Mouse (Mus musculus) kidney, postnatal 25 days (tissue): ENCODE measurements around the gene Ube2h.

Experiments
- DNase-seq, 2 experiments: peaks; one replicate each; pipeline ENCODE4 v3.0.0; 2021; ENCODE audit warnings: mixed read lengths in 2 of 2

Ube2h gene

DNA sequence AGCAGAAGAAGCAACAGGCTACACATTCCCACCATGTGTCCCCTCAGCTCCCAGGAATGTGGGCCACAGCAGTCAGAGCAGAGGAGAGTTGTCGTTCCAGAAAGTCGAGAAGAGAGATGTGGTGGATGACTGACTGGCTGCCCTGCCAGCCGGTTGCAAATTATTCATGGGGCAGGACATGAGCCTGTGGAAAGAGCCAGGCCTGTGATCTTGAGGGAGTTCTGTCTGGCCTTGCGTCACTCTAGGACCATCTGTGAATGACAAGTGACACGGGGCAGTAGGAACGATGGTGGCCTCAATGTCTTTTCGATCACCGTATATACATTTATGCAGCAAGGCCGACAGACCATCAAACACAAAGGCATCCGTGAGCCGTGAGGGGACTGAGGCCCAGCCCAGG, 108.7 kb downstream of the Ube2h start:
- no peak for DNase-seq

DNA sequence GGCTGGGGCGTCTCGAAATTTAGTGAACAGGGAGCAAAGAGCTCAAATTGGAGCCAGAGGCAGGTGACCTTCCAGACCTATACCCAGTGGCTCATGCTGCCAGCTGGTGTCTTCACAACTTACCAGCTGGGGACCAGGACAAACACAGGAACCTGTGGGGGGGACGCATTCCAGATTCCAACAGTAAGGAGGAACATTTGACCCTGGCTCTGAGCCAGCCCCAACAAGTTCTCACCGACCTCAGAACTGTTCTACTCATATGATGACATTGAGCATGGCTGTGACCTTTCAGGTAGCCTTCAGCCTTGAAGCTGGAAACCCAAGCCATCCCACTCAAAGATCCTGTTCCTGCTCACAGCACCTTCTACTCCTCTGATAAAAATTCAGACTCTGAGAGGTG, 120.7 kb downstream of the Ube2h start:
- DNase-seq: no peak

GRCm38 (mm10) chr6:30182038-30182437, 122.3 kb downstream of the Ube2h start:
- no peak for DNase-seq

DNA sequence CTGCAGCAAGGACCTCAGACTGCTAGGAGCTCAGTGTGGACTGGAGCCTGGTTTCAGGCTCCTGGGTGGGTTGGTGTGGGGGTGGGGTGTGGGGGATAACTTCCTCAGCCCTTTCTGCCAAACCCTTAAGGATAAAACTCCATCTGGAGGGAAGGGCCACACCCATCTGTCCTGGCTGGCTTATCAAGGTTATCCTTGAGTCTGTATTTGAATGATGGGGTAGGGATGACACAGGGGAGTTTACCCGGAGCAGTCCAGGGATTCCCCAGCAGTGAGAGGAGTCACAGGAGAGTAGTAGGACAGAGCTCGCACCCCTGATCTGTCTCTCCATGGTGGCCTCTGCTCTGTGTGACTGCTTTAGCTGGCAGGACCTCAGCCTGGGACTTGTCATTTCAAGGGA, 124.0 kb downstream of the Ube2h start:
- DNase-seq: no peak

DNA sequence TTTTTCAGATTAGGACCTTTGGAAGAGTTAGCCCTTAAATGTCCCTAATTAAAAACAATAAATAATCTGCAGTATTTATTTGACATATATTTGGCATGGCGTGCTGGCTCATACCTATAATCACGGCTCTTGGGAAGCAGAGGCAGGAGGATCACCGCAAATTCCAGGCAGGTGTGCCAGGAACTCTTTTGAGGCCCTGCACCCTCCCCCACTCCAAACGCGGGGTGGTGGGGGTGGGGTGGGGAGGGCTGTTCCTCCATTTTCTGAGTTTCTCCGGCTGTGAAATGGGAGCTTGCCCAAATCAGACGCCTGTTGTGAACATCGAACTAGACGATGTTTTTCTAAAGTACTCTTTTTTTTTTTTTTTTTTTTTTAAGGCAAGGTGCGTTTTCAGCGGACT, 125.3 kb downstream of the Ube2h start:
- DNase-seq: no peak

DNA sequence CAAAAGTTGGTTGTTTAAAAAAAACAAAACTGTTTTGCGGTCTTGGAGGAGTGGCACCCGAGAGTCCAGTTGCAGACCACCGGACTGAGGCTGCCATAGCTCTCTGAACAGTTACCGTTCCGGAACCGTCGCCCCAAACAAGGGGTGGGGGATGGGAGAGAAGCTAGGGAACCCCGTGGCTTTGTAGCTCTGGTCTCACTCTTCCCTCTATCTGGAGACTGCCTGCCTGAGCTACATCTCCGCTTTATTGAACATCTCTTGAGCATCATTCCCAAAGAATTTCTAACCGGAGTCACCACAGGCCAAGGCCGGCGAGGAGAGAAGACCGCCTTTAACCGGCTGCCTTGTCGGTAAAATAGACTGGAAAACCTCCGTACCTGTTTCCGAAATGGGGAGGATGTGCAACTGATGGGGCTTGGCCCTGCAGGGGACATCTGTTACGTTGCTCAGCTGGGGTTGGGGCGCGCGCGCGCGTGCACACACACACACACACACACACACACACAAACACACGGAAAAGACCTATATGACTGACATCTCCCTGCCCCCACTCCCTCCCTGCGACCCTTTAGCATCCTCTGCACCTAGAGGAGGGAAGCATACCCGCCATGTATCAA, 126.2 kb downstream of the Ube2h start:
- DNase-seq: no peak

DNA sequence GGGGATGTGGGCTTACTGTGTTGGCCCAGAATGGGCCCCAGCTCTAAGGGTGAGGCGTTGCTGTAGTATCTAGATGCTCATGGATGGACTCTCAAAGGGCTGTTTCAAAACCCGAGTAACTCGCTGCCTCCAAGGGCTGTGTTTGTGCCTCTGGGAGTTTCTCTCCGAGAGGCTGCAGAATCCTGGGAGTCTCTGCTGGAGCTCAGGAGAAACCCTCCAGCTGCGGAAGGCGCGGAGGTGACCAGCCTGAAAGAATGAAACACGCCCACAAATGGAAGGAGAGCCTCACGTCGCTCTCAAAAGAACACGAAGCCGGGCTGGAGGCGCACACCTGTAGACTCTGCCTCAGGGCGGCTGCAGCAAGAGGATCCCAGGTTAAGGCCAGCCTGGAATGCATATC, 127.0 kb downstream of the Ube2h start:
- no peak for DNase-seq

- no peak for DNase-seq
These were observed 127.8 kb downstream of the Ube2h start for GRCm38 (mm10) chr6:30176496-30176895.

GRCm38 (mm10) chr6:30175918-30176421, 128.4 kb downstream of the Ube2h start:
- no peak for DNase-seq

GRCm38 (mm10) chr6:30175225-30175917, 129.0 kb downstream of the Ube2h start:
- DNase-seq: no peak

GRCm38 (mm10) chr6:30174461-30175224, 129.7 kb downstream of the Ube2h start:
- no peak for DNase-seq

DNA sequence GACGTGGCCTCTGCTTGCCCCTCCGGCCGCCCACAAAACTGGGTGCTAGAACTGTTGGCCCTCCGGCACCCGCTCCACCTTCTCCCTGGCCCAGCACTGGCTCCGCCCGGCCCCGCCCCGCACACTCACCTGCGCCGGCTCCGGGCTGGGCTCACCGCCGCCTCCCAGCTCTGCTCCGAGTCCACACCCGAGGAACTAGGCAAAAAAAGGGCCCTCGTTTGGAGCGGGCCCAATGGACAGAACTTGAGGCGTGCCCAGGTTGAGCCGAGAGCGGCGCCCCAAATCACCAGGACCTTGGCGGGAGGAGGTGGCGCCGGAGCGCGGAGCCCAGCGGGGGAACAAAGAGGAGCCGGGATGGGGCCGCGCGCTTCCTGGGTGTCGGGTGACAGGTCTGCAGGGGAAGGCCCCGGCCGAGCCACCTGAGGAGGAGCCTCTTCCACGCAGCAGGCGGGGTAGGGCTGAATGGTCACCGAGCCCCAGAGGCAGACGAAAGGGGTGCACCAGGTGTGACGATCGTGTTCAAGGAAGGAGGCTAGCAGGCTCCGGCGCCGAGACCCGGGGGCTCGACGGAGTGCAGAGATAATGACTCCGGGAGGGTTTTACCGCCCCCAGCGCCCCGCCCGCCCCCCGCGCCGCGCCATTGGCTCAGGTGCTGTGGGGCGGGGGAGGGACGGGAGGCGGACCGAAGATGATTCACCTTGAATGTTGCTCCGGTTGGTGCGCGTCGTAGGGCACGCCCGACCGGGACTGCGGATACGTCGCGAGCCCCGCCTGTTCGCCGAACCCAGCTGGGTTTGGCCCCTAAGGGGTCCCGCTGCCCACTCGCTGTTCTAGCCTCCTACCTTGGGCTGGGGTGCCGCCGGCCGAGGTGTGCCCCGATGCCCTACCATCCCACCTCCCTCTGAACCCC, 130.5 kb downstream of the Ube2h start:
- DNase-seq: peak; percentile 51 to 75

DNA sequence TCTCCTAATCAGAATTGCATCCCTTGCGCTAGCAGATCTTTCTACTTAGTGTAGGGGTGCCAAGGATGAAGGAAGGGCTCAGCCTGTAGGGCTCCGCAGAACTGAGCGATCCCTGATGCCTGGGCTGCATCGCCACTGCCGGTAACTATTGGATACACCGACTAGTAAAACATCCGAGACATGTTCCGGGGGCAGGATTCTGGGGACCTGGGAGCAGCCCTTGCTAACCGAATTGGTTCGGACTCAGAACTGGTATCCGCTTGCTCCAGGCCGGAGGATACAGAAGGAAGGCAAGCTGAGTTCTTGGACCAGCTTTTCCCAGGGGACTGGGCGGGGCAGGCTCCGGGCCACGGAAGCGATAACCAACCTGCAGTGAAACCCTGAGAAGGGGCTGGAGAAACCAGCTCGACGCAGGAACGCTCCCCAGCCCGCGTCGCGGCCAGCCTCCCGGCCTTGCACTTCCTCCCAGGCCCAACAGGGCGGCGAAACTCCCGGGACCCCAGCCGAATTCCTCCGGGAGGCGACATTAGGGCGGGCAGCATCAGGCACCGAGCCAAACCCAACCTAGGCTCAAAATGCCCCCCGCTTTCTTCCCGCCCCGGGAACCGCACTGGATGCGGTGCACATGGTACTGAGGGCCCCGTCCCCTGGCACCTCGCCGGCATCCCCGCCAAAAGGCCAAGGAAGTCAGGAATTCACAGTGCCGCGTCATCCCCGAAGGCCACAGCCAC, 131.4 kb downstream of the Ube2h start:
- peak in 1 of 2 experiments; percentile 14 for DNase-seq

DNA sequence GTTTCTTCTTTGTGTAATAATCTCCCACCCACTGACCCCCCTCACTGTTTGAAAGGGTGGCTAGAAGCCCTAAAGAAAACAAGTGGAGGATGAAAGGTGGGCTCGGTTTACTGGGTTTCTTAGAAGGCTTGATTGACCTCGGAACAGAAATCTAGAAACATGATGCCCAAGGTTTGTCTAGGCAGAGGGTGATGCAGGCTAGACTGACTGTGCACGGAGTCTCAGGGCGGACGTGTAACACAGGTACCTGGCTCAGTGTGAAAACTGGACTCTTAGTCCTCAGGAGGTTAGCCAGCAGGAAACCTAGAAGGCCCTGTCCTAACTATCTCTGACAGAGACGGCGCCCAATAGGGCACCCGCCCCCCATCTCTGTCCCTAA, 131.9 kb downstream of the Ube2h start:
- no peak for DNase-seq

DNA sequence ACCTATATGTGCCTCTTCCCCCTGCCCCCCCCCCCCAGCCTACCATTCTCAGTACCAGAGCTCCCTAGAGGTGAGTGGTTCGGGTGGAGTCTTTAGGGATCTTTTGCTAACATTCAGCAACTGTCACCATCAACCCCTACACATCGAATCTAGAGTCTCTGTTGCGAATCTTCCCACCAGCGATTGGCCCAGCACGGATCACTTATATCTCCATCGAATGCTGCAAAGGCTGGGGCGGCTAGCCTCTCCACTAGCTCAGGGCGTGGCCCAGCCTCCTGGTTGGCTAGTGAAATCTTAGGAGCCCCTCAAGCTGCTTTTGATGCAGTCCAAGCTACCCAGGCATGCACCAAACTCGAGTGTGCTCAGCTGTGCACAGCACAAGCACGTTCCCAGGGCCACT, 132.4 kb downstream of the Ube2h start:
- no peak for DNase-seq

DNA sequence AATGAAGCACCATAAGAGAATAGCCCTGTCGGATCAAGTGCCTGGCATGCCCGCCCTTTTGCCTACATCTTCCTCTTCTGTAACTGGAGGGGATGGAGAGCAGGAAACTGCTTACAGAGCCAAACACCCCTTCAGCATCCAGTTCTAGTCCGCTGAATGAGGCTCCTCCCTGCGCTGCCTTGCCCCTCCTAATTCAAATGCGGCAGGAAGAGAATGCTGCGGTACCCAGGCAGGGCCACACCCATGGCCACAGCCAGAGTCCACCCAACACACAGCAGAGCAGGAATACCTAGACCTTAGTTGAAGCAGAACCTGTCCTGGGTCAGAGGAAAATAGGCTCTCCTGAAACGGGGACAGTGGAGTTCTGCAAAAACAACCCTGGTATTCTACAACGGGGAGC, 133.1 kb downstream of the Ube2h start:
- DNase-seq: no peak

GRCm38 (mm10) chr6:30169148-30169547, 135.2 kb downstream of the Ube2h start:
- no peak for DNase-seq

DNA sequence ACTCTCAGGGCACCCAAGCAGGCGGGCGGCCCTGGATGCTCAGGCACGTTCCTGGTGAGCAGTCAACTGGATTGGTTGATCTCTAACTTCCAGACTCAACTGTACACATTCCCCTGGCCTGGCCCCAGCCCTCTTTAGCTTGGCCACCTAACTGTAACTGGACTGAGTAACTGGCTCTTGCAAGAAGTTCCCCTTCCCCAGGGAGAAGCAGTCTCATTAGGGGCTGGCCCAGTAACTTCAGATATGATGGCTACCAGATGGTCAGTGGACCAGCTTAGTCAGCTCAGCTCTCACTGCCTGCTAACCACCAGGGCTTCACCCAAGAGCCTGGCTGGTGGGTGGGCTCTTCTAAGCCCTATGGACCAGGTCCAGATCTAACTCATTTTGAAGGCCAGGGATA, 136.1 kb downstream of the Ube2h start:
- no peak for DNase-seq

DNA sequence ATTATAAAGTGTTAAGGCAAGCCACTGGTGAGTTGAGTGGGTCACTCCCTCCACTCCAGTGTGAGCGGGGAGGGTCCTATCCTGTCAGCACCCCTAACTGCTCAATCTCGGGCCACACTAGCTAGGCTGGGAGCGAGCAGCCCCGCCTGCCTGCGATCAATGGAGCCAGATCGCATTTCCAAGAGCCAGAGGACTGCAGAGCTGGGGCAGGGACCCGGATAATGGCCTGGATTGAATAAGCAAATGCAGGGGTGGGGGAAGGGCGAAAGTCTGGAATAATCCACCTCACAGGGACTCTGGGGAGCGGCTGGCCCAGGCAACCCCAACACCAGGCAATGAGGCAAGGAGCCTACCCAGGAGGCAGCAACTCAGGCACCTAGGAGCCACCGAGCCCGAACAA, 137.1 kb downstream of the Ube2h start:
- no peak for DNase-seq

DNA sequence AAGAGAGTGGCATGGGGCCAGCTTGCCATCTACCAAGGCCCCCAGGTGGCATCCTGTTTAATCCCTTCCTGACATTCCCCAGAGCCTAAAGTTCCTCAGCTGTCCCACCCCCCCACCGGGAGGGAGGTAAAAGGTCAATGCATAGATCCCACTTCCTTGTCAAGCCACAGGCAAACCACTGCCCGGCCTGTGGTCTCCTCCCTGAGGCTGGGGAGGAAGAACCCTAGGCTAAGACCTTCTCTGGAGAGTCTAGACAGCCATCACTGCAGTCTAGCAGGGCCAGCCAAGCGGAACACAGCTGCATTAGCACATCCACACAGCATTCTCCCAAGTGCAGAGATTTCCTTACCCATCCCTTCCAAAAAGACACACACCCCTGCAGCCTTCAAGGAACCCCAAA, 138.0 kb downstream of the Ube2h start:
- no peak for DNase-seq

DNA sequence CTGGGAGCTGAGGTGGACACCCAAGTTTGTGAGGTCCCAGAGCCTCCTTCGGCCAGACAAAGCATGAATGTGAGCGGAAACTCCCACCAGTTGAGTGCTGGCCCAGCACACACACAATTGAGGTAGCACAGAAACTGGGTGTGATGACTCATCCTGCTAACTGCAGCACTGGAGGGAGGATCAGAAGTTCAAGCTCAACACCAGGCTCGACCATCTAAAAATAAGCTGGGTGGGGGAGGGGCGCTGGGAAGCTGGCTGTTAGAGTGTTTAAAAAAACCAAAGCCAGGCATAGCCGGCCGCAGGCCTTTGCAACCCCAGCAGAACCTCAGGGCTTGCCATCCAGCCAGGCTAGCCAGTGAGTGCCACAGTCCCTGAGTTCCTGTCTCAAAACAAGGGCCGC, 142.2 kb downstream of the Ube2h start:
- DNase-seq: no peak

DNA sequence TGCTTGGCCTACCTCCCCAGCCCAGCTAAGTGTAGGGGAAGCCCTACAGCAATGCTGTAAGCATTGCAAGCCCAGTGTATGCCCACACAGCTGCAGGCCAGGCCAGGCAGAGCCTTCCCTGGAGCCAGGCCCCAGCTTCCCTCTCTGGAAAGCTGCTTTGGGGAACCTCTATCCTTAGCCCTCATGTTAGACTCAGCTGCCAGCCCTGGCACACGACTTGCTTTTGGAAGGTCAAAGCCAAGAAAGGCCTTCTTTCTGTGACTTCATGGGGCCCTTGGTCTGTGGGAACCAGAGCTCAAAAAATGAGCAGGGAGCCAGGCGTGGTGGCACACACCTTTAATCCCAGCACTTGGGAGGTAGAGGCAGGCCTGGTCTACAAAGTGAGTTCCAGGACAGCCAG, 142.7 kb downstream of the Ube2h start:
- DNase-seq: no peak
